Mouse (Mus musculus) adrenal gland, postnatal 4 days (tissue): ENCODE data around the gene Rras. TPM values are rescaled to one million over a fixed set of nuclear protein-coding genes. Genes with fewer than 3 reads are reported as not detected.

Experiments
- microRNA-seq: library from miRNA; unstranded; fragments of <30 nt; microRNA quantifications from one replicate; pipeline ENCODE4 v1.2.0, GENCODE M21; 2021
- total RNA-seq, 2 experiments: library from RNA; stranded (reverse); gene quantifications; 2 replicates each; pipeline ENCODE4 v1.2.3; 2021

Gene Rras
- total RNA-seq, 2 experiments from 2014 or later, result 58.9 to 59.7 TPM

Small RNA genes within 50 kb of the gene (microRNA-seq; reads per million reads assigned to microRNA genes)
- 1.6 reads per million for gene Mir7054

Other genes starting within 250 kb of the Rras start
- 10 to 100 TPM; 60.1 to 65.5 TPM for gene Nup62, start 201.9 kb upstream of the Rras start, total RNA-seq
- 1 to 10 TPM; 1.1 to 1.8 TPM for gene Il4i1, start 201.6 kb upstream of the Rras start, total RNA-seq
- gene Atf5, start 201.3 kb upstream of the Rras start, total RNA-seq, result 100 to 1,000 TPM in 1 of 2 experiments, 10 to 100 TPM in 1; 59.8 to 104 TPM
- 100 to 1,000 TPM; 119 to 134 TPM for gene Akt1s1, start 169.0 kb upstream of the Rras start, total RNA-seq
- 10 to 100 TPM; 87.9 to 92.0 TPM for gene Tbc1d17, start 168.9 kb upstream of the Rras start, total RNA-seq
- gene Pnkp, start 160.8 kb upstream of the Rras start, total RNA-seq, result 10 to 100 TPM; 50.8 to 54.6 TPM
- gene Ptov1, start 148.2 kb upstream of the Rras start, total RNA-seq, result 100 to 1,000 TPM; 385 to 394 TPM
- gene Med25, start 125.2 kb upstream of the Rras start, total RNA-seq, result 100 to 1,000 TPM; 117 to 121 TPM
- gene Fuz, start 121.9 kb upstream of the Rras start, total RNA-seq, result 10 to 100 TPM; 24.6 to 26.7 TPM
- 100 to 1,000 TPM in 1 of 2 experiments, 10 to 100 TPM in 1; 99.9 to 107 TPM for gene Ap2a1, start 88.5 kb upstream of the Rras start, total RNA-seq
- gene Tsks, start 74.8 kb upstream of the Rras start, total RNA-seq, result under 1 TPM in 1 of 2 experiments, not detected in 1; 0.39 TPM
- 10 to 100 TPM; 28.0 to 31.1 TPM for gene Cpt1c, start 43.1 kb upstream of the Rras start, total RNA-seq
- gene Prmt1, start 31.4 kb upstream of the Rras start, total RNA-seq, result 100 to 1,000 TPM; 380 to 390 TPM
- gene Irf3, start 20.3 kb upstream of the Rras start, total RNA-seq, result 100 to 1,000 TPM; 106 to 111 TPM
- 10 to 100 TPM; 23.8 to 28.5 TPM for gene Bcl2l12, start 19.2 kb upstream of the Rras start, total RNA-seq
- gene Scaf1, start 1.6 kb upstream of the Rras start, total RNA-seq, result 100 to 1,000 TPM; 114 TPM
- gene Prr12, start 34.9 kb downstream of the Rras start, total RNA-seq, result 10 to 100 TPM; 76.4 to 85.1 TPM
- gene Nosip, start 44.5 kb downstream of the Rras start, total RNA-seq, result 10 to 100 TPM; 61.1 to 71.2 TPM
- 10 to 100 TPM; 17.9 to 18.6 TPM for gene Prrg2, start 44.7 kb downstream of the Rras start, total RNA-seq
- gene Rcn3, start 74.3 kb downstream of the Rras start, total RNA-seq, result 10 to 100 TPM; 77.0 to 81.8 TPM
- gene Fcgrt, start 85.9 kb downstream of the Rras start, total RNA-seq, result 100 to 1,000 TPM in 1 of 2 experiments, 10 to 100 TPM in 1; 98.0 to 104 TPM
- 1,000 to 10,000 TPM; 1,454 to 1,477 TPM for gene Rps11, start 106.5 kb downstream of the Rras start, total RNA-seq
- 1,000 to 10,000 TPM; 2,237 to 2,371 TPM for gene Rpl13a, start 110.8 kb downstream of the Rras start, total RNA-seq
- not detected for gene Gm45713, start 118.3 kb downstream of the Rras start, total RNA-seq
- 10 to 100 TPM; 18.8 to 23.1 TPM for gene Flt3l, start 118.5 kb downstream of the Rras start, total RNA-seq
- gene Pih1d1, start 136.3 kb downstream of the Rras start, total RNA-seq, result 10 to 100 TPM; 60.7 to 65.2 TPM
- 10 to 100 TPM; 76.4 to 90.1 TPM for gene Aldh16a1, start 136.6 kb downstream of the Rras start, total RNA-seq
- gene Slc17a7, start 146.0 kb downstream of the Rras start, total RNA-seq, result 1 to 10 TPM in 1 of 2 experiments, under 1 TPM in 1; 0.31 to 1.9 TPM
- not detected for gene Gfy, start 161.6 kb downstream of the Rras start, total RNA-seq
- gene Pth2, start 163.0 kb downstream of the Rras start, total RNA-seq, result not detected
- gene Ccdc155, start 186.9 kb downstream of the Rras start, total RNA-seq, result under 1 TPM; 0.31 to 0.84 TPM
- gene Dkkl1, start 194.2 kb downstream of the Rras start, total RNA-seq, result under 1 TPM in 1 of 2 experiments, not detected in 1; 0.78 TPM
- 10 to 100 TPM; 45.1 to 67.8 TPM for gene Tead2, start 197.8 kb downstream of the Rras start, total RNA-seq
- gene Cd37, start 221.2 kb downstream of the Rras start, total RNA-seq, result 1 to 10 TPM; 4.1 to 6.2 TPM
- gene Slc6a16, start 223.1 kb downstream of the Rras start, total RNA-seq, result under 1 TPM in 1 of 2 experiments, not detected in 1; 0.28 TPM